Mouse (Mus musculus) spleen, postnatal 36 days (tissue): ENCODE data around the gene Pax7.

Experiments
- DNase-seq, 2 experiments: peaks; one replicate each; pipeline ENCODE4 v3.0.0; 2022; ENCODE audit warnings: low spot score in 2 of 2, mixed read lengths in 1 of 2

Gene Pax7

GRCm38 (mm10) chr4:139833036-139833634 is at the start of gene Pax7:
TSS of gene Pax7 (minus strand) at chr4:139833528.
- DNase-seq = no peak

GRCm38 (mm10) chr4:139881796-139882195 is 48.5 kb upstream of the Pax7 start:
- no peak for DNase-seq

- no peak for DNase-seq
Observed at GRCm38 (mm10) chr4:139879324-139879723, 46.0 kb upstream of the Pax7 start.

- DNase-seq = no peak
Observed at GRCm38 (mm10) chr4:139878443-139878842, 45.1 kb upstream of the Pax7 start.

- DNase-seq = peak in 1 of 2 experiments; percentile 4
Observed at GRCm38 (mm10) chr4:139877269-139877668, 43.9 kb upstream of the Pax7 start.

GRCm38 (mm10) chr4:139872595-139872994 is 39.3 kb upstream of the Pax7 start:
- no peak for DNase-seq

- no peak for DNase-seq
Observed at GRCm38 (mm10) chr4:139871699-139872098, 38.4 kb upstream of the Pax7 start.

- DNase-seq = no peak
Observed at GRCm38 (mm10) chr4:139863218-139863617, 29.9 kb upstream of the Pax7 start.

- peak; percentile 54 to 63 for DNase-seq
Observed at GRCm38 (mm10) chr4:139858635-139859176, 25.4 kb upstream of the Pax7 start.

GRCm38 (mm10) chr4:139852219-139853035 is 19.1 kb upstream of the Pax7 start:
- no peak for DNase-seq

GRCm38 (mm10) chr4:139851387-139851786 is 18.1 kb upstream of the Pax7 start:
- no peak for DNase-seq

- no peak for DNase-seq
Observed at GRCm38 (mm10) chr4:139850547-139851170, 17.3 kb upstream of the Pax7 start.

- DNase-seq = no peak
Observed at GRCm38 (mm10) chr4:139843456-139843855, 10.1 kb upstream of the Pax7 start.

- no peak for DNase-seq
Observed at GRCm38 (mm10) chr4:139842919-139843318, 9.6 kb upstream of the Pax7 start.

GRCm38 (mm10) chr4:139840939-139841500 is 7.7 kb upstream of the Pax7 start:
- no peak for DNase-seq

GRCm38 (mm10) chr4:139840442-139840841 is 7.1 kb upstream of the Pax7 start:
- DNase-seq = no peak

GRCm38 (mm10) chr4:139836681-139837080 is 3.4 kb upstream of the Pax7 start:
- no peak for DNase-seq

GRCm38 (mm10) chr4:139836196-139836595 is 2.9 kb upstream of the Pax7 start:
- DNase-seq = no peak

GRCm38 (mm10) chr4:139833817-139834401 is 581 bp upstream of the Pax7 start:
- DNase-seq = no peak

GRCm38 (mm10) chr4:139832281-139833035 is 870 bp downstream of the Pax7 start:
- no peak for DNase-seq
